Mouse (Mus musculus) liver, postnatal 0 days (tissue): ENCODE measurements around the gene Kctd17.

ENCODE experiments used
- CTCF ChIP-seq: sonication (generic); IDR thresholded peaks from 2 replicates; pipeline ENCODE4 v1.5.1; 2016; ENCODE audit warnings: antibody characterized with exemption, low read depth
- EP300 ChIP-seq: IDR thresholded peaks from 2 replicates; pipeline ENCODE4 v1.6.1; 2016; ENCODE audit warnings: antibody characterized with exemption, low read depth, mild to moderate bottlenecking

GRCm38 (mm10) chr15:78380741-78381140 lies 47.6 kb upstream of the Kctd17 start:
- TF ChIP-seq EP300 (no peak), CTCF (no peak)
